Mouse (Mus musculus): Measurements from ENCODE around the gene Prss32. TPM values are rescaled to one million over a fixed set of nuclear protein-coding genes. Genes with fewer than 3 reads are reported as not detected.

Gene Prss32
- polyA plus RNA-seq, 1 experiment from 2014 or later: 4.0 TPM

DNA sequence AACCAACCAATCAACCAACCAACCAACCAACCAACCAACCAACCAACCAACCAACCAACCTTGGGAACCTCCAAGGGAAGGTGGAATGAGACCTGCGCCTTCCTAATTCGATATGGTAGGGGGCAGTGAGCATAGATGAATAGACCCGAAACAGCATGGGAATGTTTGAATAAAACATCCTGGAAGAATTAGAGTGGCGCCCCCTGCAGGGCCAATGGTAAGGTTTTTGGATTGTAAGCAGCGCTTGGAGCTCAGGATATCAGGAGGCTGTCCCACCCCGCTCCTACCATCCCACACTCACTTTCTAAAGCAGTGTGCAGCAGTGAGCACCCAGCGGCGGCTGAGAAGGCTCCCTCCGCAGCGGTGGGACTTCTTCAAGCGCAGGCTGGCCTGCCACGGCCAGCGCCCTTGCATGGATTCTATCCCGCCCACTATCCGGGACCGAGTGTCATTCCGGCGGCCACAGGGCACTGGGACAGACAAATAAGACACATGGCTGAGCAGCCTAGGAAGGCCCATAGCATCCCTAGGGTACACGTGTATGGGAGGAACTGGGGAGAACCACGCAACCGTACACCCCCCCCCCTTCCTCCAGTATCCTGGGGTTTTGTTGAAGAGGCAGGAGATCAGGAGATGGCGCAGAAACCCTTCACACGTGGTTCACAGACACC is 379 bp upstream of the Prss32 start:
- 0 out of 2 replicates have a peak, but pooled peaks have one; percentile 35 for ATAC-seq (ENCODE audit: insufficient read depth, low FRiP score, low read depth)
- no peaks in the 10 kb centered on the region for H3K27me3 ChIP-seq (replicated peaks)
- 46% methylated on average over 23 of the region's 23 CpGs for WGBS
- no peaks in the 10 kb centered on the region for H3K4me1 ChIP-seq
- H3K4me2 ChIP-seq: peak overlapping the region; percentile 36
- H3K9ac ChIP-seq: no peak overlapping the region
- no peaks in the 10 kb centered on the region for H3K9me3 ChIP-seq
- no peak overlapping the region for H3K27ac ChIP-seq
- no peaks in the 10 kb centered on the region for H3K36me3 ChIP-seq
- H3K4me3 ChIP-seq (replicated peaks): no peak overlapping the region; the same call in 1 of the 2 replicates

DNA sequence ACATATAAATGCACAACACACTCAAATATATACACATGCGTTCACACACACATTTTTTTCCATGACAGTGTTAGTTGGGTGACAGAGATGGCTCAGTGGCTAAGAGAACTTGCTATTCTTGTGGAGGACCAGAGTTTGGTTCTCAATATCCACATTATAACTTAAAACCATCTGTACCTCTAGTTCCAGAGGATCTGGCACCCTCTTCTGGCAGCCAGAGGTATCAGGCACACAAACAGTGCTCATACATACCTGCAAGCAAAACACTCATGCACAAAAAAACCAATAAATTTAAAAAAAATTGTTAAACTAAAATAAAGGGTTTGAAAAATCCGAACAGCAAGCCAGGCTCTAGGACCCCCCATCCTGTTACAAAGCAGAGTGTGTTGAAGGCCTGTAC is 6.4 kb downstream of the Prss32 start:
- Histone ChIP-seq H3K27ac (no peak overlapping the region), H3K9me3 (no peaks in the 10 kb centered on the region), H3K27me3 (replicated peaks) (no peaks in the 10 kb centered on the region), H3K9ac (no peak overlapping the region), H3K4me3 (replicated peaks) (no peak overlapping the region), H3K4me2 (no peak overlapping the region), H3K36me3 (no peaks in the 10 kb centered on the region), H3K4me1 (no peaks in the 10 kb centered on the region)
- 54% methylated on average over 2 of the region's 2 CpGs for WGBS
- ATAC-seq (ENCODE audit: insufficient read depth, low FRiP score, low read depth): no peak

DNA sequence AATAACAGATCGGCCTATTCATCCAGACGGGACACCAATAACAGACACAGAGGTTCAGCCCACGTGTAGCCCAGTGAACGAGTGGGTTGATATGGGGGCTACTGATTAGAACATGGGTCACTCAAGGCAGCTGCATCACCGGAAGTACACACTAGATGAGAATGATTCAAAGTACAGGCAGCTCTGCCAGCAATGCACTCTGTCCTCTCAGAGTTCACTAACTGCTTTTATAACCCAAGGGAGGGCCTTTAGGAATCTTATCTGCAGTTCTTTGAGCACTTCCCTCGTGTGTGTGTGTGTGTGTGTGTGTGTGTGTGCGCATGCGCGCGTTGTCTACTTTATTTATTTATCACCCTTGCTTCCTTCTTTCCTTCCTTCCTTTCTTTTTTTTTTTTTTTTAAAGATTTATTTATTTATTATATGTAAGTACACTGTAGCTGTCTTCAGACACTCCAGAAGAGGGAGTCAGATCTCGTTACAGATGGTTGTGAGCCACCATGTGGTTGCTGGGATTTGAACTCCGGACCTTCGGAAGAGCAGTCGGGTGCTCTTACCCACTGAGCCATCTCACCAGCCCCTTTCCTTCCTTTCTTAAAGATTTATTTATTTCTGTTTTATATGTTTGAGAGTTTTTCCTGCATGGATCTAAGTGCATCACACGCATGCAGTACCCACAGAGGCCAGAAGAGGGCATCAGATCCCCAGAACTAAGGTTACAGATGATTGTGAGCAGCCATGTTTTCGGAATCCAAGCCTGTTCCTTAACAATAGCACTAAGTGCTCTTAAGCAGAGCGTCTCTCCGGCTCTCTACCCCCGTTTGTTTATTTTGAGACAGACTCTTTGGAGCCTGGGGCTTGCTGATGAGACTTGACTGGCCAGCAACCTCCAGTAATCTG is 7.4 kb downstream of the Prss32 start:
- Histone ChIP-seq H3K4me1 (no peaks in the 10 kb centered on the region), H3K4me3 (replicated peaks) (no peak overlapping the region), H3K9me3 (no peaks in the 10 kb centered on the region), H3K27me3 (replicated peaks) (no peaks in the 10 kb centered on the region), H3K4me2 (no peak overlapping the region), H3K36me3 (no peaks in the 10 kb centered on the region), H3K9ac (no peak overlapping the region), H3K27ac (no peak overlapping the region)
- WGBS: 56% methylated on average over 19 of the region's 19 CpGs
- ATAC-seq (ENCODE audit: insufficient read depth, low FRiP score, low read depth): no peak

DNA sequence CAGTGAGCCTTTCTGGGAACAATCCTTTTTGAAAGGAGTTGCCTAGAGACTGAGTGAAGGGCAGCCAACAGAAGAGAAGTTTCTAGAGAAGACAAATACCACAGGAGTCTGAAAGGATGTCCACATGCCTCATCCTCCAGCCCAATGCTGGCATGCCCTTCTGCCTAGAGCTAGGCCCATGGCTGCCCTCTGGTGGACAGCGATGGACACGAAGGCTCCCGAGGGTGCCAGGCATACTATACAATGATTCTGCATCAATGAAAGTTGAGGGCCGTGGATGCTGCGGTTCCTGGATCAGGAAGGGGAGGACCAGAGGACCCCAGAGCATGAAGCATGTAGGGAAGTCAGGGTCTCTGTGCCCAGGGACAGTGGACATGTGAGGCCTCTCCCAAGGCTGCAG is 9.6 kb downstream of the Prss32 start:
- Histone ChIP-seq H3K4me3 (replicated peaks) (no peak overlapping the region), H3K27me3 (replicated peaks) (no peaks in the 10 kb centered on the region), H3K9ac (no peak overlapping the region), H3K36me3 (no peaks in the 10 kb centered on the region), H3K27ac (no peak overlapping the region), H3K9me3 (no peaks in the 10 kb centered on the region), H3K4me2 (no peak overlapping the region), H3K4me1 (0 out of 2 replicates have a peak, but pooled peaks cover 4% of the 10 kb centered on the region)
- 41% methylated on average over 5 of the region's 5 CpGs for WGBS
- no peak for ATAC-seq (ENCODE audit: insufficient read depth, low FRiP score, low read depth)

DNA sequence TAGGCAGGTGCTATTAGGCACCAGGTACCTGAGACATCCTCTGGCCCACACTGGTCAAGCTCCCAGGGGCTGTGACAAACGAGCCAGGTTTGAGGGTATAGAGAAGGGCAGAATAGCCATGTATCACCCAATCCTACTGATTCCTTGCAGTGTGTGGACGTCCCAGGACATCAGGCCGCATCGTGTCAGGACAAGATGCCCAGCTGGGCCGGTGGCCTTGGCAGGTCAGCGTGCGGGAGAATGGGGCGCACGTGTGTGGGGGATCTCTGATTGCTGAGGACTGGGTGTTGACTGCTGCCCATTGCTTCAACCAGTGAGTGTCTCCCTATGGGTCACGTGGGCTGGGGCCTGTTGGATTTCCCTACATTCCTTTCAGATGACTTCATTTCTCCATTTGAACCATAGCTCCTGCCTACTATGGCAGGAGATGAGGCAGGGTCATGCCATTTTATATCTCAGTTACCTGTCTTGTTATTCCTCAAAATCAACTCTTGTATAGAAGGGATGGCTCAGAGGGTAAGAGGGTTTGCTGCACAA is 10.6 kb downstream of the Prss32 start:
- no peaks in the 10 kb centered on the region for H3K36me3 ChIP-seq
- no peak overlapping the region for H3K4me3 ChIP-seq (replicated peaks)
- H3K27ac ChIP-seq: no peak overlapping the region
- ATAC-seq (ENCODE audit: insufficient read depth, low FRiP score, low read depth): no peak
- no peak overlapping the region for H3K4me2 ChIP-seq
- no peak overlapping the region for H3K9ac ChIP-seq
- no peaks in the 10 kb centered on the region for H3K9me3 ChIP-seq
- no peaks in the 10 kb centered on the region for H3K27me3 ChIP-seq (replicated peaks)
- 0 out of 2 replicates have a peak, but pooled peaks cover 4% of the 10 kb centered on the region for H3K4me1 ChIP-seq
- whole genome bisulfite sequencing: 88% methylated on average over 10 of the region's 10 CpGs

DNA sequence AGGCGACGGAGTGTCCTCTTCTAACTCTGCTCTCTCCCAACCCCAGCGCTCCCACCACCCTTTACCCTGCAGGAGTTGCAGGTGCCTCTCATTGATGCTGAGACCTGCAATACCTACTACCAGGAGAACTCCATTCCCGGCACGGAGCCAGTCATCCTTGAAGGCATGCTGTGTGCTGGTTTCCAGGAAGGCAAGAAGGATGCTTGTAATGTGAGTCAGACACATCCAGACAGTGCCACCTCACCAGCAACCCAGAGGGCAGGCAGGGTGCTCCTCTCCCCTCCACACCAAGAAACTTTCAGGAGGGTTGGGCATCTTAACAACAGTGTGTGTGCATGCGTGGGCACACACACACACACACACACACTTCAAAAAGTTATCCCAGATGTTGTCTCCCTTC is 13.5 kb downstream of the Prss32 start:
- Histone ChIP-seq H3K27me3 (replicated peaks) (no peaks in the 10 kb centered on the region), H3K4me2 (no peak overlapping the region), H3K4me1 (0 out of 2 replicates have a peak, but pooled peaks cover 4% of the 10 kb centered on the region), H3K9me3 (no peaks in the 10 kb centered on the region), H3K9ac (no peak overlapping the region), H3K4me3 (replicated peaks) (no peak overlapping the region), H3K27ac (no peak overlapping the region), H3K36me3 (no peaks in the 10 kb centered on the region)
- WGBS: 84% methylated on average over 6 of the region's 6 CpGs
- no peak for ATAC-seq (ENCODE audit: insufficient read depth, low FRiP score, low read depth)

DNA sequence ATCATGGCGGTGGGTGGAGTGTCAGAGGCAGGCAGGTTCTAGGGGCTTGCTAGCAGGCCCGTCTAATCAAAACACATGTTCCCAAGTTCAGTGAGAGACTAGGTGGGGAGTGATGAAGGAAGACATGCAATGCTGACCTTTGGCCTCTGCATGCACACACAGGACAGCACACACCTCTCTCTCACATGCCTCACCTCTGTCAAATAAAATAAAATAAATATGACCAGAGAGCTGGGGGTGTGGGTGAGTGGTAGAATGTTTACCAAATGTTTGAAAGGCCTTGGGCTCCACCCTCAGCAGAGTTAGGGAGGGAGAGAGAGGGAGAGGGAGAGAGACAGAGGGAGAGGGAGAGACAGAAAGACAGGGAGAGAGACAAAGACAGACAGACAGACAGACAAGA is 14.3 kb downstream of the Prss32 start:
- WGBS: 44% methylated on average over 2 of the region's 2 CpGs
- Histone ChIP-seq H3K4me1 (0 out of 2 replicates have a peak, but pooled peaks cover 4% of the 10 kb centered on the region), H3K27me3 (replicated peaks) (no peaks in the 10 kb centered on the region), H3K4me2 (no peak overlapping the region), H3K4me3 (replicated peaks) (no peak overlapping the region), H3K9ac (no peak overlapping the region), H3K9me3 (no peaks in the 10 kb centered on the region), H3K27ac (0 out of 2 replicates have a peak overlapping the region, but pooled peaks have one; percentile 40), H3K36me3 (no peaks in the 10 kb centered on the region)
- peak; percentile 79 for ATAC-seq (ENCODE audit: insufficient read depth, low FRiP score, low read depth)

DNA sequence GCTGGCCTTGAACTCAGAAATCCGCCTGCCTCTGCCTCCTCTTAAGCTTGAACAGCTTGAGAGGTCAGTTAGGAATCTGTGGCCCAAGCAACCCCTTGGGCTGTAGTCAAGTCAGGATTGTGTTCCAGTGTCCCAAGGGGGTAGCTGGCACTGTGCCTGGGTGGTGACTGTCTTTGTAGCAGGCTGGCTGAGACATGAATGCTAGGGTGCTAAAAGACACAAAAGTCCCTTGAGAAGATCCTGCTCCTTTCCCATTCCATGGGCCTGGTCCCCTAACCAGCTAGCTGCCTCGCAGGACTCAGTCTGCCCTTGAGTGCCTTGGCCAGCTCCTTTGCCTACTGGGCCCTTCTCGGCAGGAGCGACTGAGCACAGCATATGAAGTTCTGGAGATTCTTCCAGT is 19.3 kb downstream of the Prss32 start:
- Histone ChIP-seq H3K27me3 (replicated peaks) (no peaks in the 10 kb centered on the region), H3K4me2 (no peak overlapping the region), H3K9me3 (no peaks in the 10 kb centered on the region), H3K4me3 (replicated peaks) (no peak overlapping the region), H3K9ac (no peak overlapping the region), H3K36me3 (no peaks in the 10 kb centered on the region), H3K27ac (no peak overlapping the region), H3K4me1 (no peaks in the 10 kb centered on the region)
- 87% methylated on average over 4 of the region's 4 CpGs for WGBS
- ATAC-seq (ENCODE audit: insufficient read depth, low FRiP score, low read depth): no peak

DNA sequence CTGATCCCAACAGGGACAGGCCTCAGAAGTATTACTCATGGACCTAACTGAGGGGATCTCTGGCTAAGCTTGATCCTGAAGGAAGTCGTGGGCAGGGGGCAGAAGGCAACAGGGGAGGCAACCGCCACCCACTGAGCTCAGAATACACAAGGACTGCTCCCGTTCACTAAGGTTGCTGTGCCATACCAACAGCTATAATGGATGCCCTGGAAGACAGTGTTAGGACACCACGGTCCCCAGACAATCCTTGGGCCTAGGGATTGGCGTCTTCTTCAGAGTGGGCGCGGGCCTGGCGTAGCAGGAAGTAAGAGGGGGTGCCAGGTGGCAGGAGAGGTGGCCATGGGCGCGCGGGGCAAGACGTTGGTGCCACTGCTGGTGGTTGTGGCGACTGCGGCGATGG is 24.1 kb downstream of the Prss32 start, which contains the start of gene Prss21:
Prss21 (plus strand) TSS at position 301 of the 400 bp plus-strand sequence.
- Histone ChIP-seq H3K36me3 (no peaks in the 10 kb centered on the region), H3K27me3 (replicated peaks) (no peaks in the 10 kb centered on the region), H3K4me2 (no peak within 1 kb of the TSS), H3K27ac (no peak within 1 kb of the TSS), H3K9ac (no peak within 1 kb of the TSS), H3K4me3 (replicated peaks) (no peak within 1 kb of the TSS), H3K4me1 (no peaks in the 10 kb centered on the region), H3K9me3 (no peaks in the 10 kb centered on the region)
- 89% methylated on average over 15 of the region's 15 CpGs for WGBS
- ATAC-seq (ENCODE audit: insufficient read depth, low FRiP score, low read depth): no peak

DNA sequence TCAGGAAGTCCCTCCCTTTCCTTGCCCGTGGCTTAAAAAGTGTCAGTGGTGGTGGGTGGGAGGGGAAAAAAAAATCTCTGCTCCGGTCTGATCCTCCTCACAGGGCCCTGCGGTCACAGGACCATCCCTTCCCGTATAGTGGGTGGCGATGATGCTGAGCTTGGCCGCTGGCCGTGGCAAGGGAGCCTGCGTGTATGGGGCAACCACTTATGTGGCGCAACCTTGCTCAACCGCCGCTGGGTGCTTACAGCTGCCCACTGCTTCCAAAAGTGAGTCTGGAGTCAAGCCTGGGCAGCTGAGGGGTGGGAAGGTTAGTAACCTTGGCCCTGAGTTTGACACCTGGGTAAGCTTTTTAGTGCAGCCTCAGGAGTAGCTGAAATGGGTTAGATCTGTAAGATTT is 24.9 kb downstream of the Prss32 start:
- no peaks in the 10 kb centered on the region for H3K4me1 ChIP-seq
- no peak overlapping the region for H3K4me3 ChIP-seq (replicated peaks)
- H3K36me3 ChIP-seq: no peaks in the 10 kb centered on the region
- H3K4me2 ChIP-seq: no peak overlapping the region
- H3K9ac ChIP-seq: no peak overlapping the region
- H3K27me3 ChIP-seq (replicated peaks): no peaks in the 10 kb centered on the region
- no peak overlapping the region for H3K27ac ChIP-seq
- WGBS: 87% methylated on average over 11 of the region's 11 CpGs
- ATAC-seq (ENCODE audit: insufficient read depth, low FRiP score, low read depth): no peak
- no peaks in the 10 kb centered on the region for H3K9me3 ChIP-seq

DNA sequence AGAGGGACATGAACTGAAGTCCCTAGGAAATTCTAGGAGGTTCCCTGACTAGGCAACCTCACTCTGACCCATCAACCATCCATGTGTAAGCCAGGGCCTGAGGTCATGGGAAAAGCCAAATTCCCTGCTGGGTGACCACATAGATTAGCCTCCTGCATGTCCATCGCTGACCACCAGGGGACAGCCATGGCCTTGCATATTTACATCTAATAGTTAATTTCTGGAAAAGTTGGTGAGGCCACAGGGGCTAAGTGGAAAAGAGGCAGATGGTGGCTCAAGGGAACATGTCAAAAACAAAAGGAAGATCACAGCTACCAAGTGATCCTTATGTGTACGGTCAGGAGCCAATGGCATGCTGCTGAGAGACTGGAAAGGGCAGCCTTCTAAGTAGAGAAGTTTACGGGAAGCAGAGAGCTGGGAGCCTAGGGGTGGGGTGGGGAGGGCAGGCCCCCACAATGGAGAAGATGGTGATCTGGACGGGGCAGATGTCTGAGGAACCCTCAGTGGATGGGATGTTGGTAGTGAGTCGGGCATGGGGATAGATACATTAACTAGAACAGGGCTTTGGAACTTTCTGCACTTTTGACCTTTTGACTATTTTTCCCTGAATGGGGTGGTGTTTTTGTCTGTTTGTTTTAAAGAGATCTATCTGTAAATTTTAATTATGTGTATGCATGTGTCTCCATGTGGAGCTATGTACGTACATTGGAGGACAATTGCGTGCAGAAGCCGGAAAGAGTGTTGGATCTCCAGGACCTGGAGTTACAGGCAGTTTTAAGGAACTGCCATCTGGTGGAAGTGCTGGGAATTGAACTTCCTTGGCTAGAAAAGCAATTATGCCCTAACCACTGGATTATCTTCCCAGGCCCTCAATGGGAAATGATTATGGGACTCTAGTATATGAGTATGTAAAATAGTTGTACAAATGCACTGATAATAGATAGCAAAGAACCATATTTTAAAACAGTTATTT is 30.5 kb downstream of the Prss32 start:
- H3K9ac ChIP-seq: no peak overlapping the region
- no peaks in the 10 kb centered on the region for H3K36me3 ChIP-seq
- no peaks in the 10 kb centered on the region for H3K9me3 ChIP-seq
- H3K27ac ChIP-seq: no peak overlapping the region
- H3K4me3 ChIP-seq (replicated peaks): no peak overlapping the region
- 31% methylated on average over 8 of the region's 8 CpGs for WGBS
- no peak overlapping the region for H3K4me2 ChIP-seq
- H3K27me3 ChIP-seq (replicated peaks): no peaks in the 10 kb centered on the region
- no peak for ATAC-seq (ENCODE audit: insufficient read depth, low FRiP score, low read depth)
- H3K4me1 ChIP-seq: 0 out of 2 replicates have a peak, but pooled peaks cover 5% of the 10 kb centered on the region
